Mouse (Mus musculus) heart, adult 18-20 months (tissue): Measurements from ENCODE around the gene Fgf13. TPM values are rescaled to one million over a fixed set of nuclear protein-coding genes. Genes with fewer than 3 reads are reported as not detected.

Source experiments
- microRNA-seq, 2 experiments: library from miRNA; unstranded; fragments of <30 nt; microRNA quantifications; one replicate each; pipeline ENCODE4 v1.2.0; 2022
- total RNA-seq, 2 experiments: library from RNA; stranded (reverse); gene quantifications; 2 replicates each; pipeline ENCODE4 v1.2.3; 2021

Fgf13 gene
- total RNA-seq, 2 experiments from 2014 or later = 117 to 126 TPM

Small RNA genes within 50 kb of the gene (microRNA-seq; reads per million reads assigned to microRNA genes)
- gene Mir504 = 17.4 to 21.9 reads per million in 2 experiments
